Mouse (Mus musculus): ENCODE data around the gene Wdr5.
A peak's percentile ranks its signal among the peaks of the same experiment; 100 is the strongest.

The Wdr5 gene

GRCm38 (mm10) chr2:27548664-27549369, 33.9 kb downstream of the Wdr5 start:
- DNase-seq (ENCODE audit: low read depth, low spot score): no peak

GRCm38 (mm10) chr2:27552620-27553287, 37.8 kb downstream of the Wdr5 start:
- DNase-seq (ENCODE audit: low read depth, low spot score): no peak

- no peak for DNase-seq (ENCODE audit: low read depth, low spot score)
Observed at GRCm38 (mm10) chr2:27554308-27554707, 39.4 kb downstream of the Wdr5 start.

- DNase-seq (ENCODE audit: low read depth, low spot score): no peak
Observed at GRCm38 (mm10) chr2:27556921-27557320, 42.0 kb downstream of the Wdr5 start.

- DNase-seq (ENCODE audit: low read depth, low spot score): no peak
Observed at GRCm38 (mm10) chr2:27560708-27561123, 45.8 kb downstream of the Wdr5 start.

- DNase-seq (ENCODE audit: low read depth, low spot score): no peak
Observed at GRCm38 (mm10) chr2:27561159-27561558, 46.2 kb downstream of the Wdr5 start.

- DNase-seq (ENCODE audit: low read depth, low spot score): no peak
Observed at GRCm38 (mm10) chr2:27561829-27562228, 46.9 kb downstream of the Wdr5 start.

GRCm38 (mm10) chr2:27563641-27564148, 48.7 kb downstream of the Wdr5 start:
- DNase-seq (ENCODE audit: low read depth, low spot score): no peak

GRCm38 (mm10) chr2:27564694-27565093, 49.7 kb downstream of the Wdr5 start:
- no peak for DNase-seq (ENCODE audit: low read depth, low spot score)

- DNase-seq (ENCODE audit: low read depth, low spot score): no peak
Observed at GRCm38 (mm10) chr2:27565316-27566103, 50.6 kb downstream of the Wdr5 start.

- DNase-seq (ENCODE audit: low read depth, low spot score): no peak
Observed at GRCm38 (mm10) chr2:27570856-27571255, 55.9 kb downstream of the Wdr5 start.

- DNase-seq (ENCODE audit: low read depth, low spot score): no peak
Observed at GRCm38 (mm10) chr2:27572261-27572793, 57.4 kb downstream of the Wdr5 start.

- DNase-seq (ENCODE audit: low read depth, low spot score): peak; percentile 90
Observed at GRCm38 (mm10) chr2:27572928-27573627, 58.1 kb downstream of the Wdr5 start.

- no peak for DNase-seq (ENCODE audit: low read depth, low spot score)
Observed at GRCm38 (mm10) chr2:27573628-27573966, 58.6 kb downstream of the Wdr5 start.

GRCm38 (mm10) chr2:27576416-27576815, 61.5 kb downstream of the Wdr5 start:
- DNase-seq (ENCODE audit: low read depth, low spot score): no peak

GRCm38 (mm10) chr2:27578552-27578951, 63.6 kb downstream of the Wdr5 start:
- no peak for DNase-seq (ENCODE audit: low read depth, low spot score)

GRCm38 (mm10) chr2:27582112-27582511, 67.2 kb downstream of the Wdr5 start:
- DNase-seq (ENCODE audit: low read depth, low spot score): no peak

GRCm38 (mm10) chr2:27583019-27583418, 68.1 kb downstream of the Wdr5 start:
- no peak for DNase-seq (ENCODE audit: low read depth, low spot score)

- DNase-seq (ENCODE audit: low read depth, low spot score): no peak
Observed at GRCm38 (mm10) chr2:27584546-27584945, 69.6 kb downstream of the Wdr5 start.

All from brain, embryonic 18.5 days (tissue).